ENCODE assay signal across 9 mouse cellular contexts in the genomic region with DNA sequence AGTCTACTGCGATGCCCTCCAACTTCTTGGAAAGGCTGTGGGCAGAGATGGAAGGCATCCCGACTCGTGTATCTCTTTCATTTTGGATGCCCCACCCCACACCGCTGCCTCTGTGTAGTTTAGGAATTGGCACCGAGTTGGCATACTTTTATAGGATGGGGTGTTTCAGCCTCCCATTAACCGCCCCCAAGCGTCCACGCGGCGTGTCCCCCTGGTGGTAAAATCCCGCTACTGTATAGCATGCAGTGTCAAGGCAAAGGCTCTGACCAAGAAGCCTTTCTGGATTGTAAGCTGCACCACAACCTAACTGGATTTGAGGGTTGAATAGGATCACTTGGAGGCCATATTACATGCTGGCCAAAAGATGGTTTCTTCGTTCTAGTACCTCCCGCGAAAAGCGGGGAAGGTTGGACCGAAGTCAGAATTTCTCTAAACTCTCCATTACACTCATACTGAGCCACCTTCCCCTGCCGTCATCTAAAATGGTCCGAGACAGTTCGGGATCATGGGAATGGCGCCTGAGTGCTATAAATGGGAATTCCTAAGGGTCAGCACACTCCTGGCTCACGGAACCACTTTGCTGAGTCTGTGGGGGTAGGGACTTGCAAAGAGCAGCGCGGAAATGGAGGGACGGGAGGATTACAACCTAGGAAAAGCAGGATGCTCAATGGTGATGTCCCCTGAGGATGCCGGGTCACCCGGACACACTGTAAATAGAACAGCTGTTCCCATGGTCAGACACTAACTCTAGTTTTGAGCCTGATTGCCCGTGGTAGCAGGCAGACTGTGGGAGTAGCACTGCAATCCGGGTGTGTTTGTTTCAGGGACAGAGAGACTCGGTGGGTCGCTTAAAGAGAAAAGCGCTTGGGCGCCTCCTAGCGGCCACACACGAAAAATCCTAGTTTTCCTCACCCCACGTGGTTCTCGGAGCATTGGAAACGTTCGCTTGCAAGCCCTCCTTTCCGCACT. TPM values are rescaled to one million over a fixed set of nuclear protein-coding genes. Genes with fewer than 3 reads are reported as not detected.
DNase-seq lines count a peak whose midpoint lies in the region; ATAC-seq and TF ChIP-seq lines count a peak whose summit lies in the region.
"Had no signal": no experiment of that assay in that cellular context is flagged by ENCODE, and none has a peak within 500 bp of the region (broad histone marks: within the 10 kb centered on the region; RNA-seq: fewer than 3 reads in every experiment).

No protein-coding gene starts in this region.

- peaks cover 40% of the 10 kb centered on the region for H3K27me3 ChIP-seq in embryonic facial prominence, embryonic 11.5 days (ENCODE audit: control insufficient read depth, insufficient read depth, low read length)
- peaks cover 65% of the 10 kb centered on the region for H3K27me3 ChIP-seq in heart, embryonic 11.5 days (ENCODE audit: control insufficient read depth, insufficient read depth, low read length)
- H3K27me3 ChIP-seq in kidney, embryonic 15.5 days, result peaks cover 85% of the 10 kb centered on the region
- peaks cover 61% of the 10 kb centered on the region for H3K27me3 ChIP-seq in liver, postnatal 0 days (ENCODE audit: insufficient read depth, low read length)
- H3K27me3 ChIP-seq in neural tube, embryonic 12.5 days (replicated peaks), result peaks cover 92% of the 10 kb centered on the region
- peaks cover 9% of the 10 kb centered on the region for H3K27me3 ChIP-seq in thymus, adult 2 months (ENCODE audit: control insufficient read depth, insufficient read depth, low read length)

- H3K4me3 ChIP-seq in embryonic facial prominence, embryonic 11.5 days (ENCODE audit: low read depth, low read length), result peak overlapping the region; percentile 25
- H3K4me3 ChIP-seq in heart, embryonic 11.5 days (ENCODE audit: low read depth, low read length), result peak overlapping the region; percentile 8
- H3K4me3 ChIP-seq in kidney, embryonic 15.5 days (replicated peaks), result peak overlapping the region; percentile 35
- peak overlapping the region; percentile 29 for H3K4me3 ChIP-seq in liver, postnatal 0 days (ENCODE audit: low read depth, low read length)
- H3K4me3 ChIP-seq in neural tube, embryonic 12.5 days, result peak overlapping the region; percentile 20
- H3K4me3 ChIP-seq in thymus, adult 2 months (ENCODE audit: control insufficient read depth, insufficient read depth, low read length), result peak overlapping the region; percentile 12; the same call in 1 of the 2 replicates

- H3K27ac ChIP-seq in embryonic facial prominence, embryonic 11.5 days (replicated peaks; ENCODE audit: low read depth, low read length), result no peak overlapping the region
- H3K27ac ChIP-seq in heart, embryonic 11.5 days (ENCODE audit: low read depth, low read length), result no peak overlapping the region
- H3K27ac ChIP-seq in kidney, embryonic 15.5 days, result no peak overlapping the region
- no peak overlapping the region for H3K27ac ChIP-seq in liver, postnatal 0 days (ENCODE audit: low read depth)
- no peak overlapping the region for H3K27ac ChIP-seq in neural tube, embryonic 12.5 days
- no peak overlapping the region for H3K27ac ChIP-seq in thymus, adult 2 months (ENCODE audit: control insufficient read depth, insufficient read depth, low read length)

- DNase-seq in CD4-positive, CD25-positive, alpha-beta regulatory T cell, adult 2 months (ENCODE audit: low read depth, low spot score), result peak; percentile 76
- peak; percentile 28 for DNase-seq in adrenal gland, adult 8-10 months
- peak; percentile 90 for DNase-seq in embryonic facial prominence, embryonic 11.5 days (ENCODE audit: low spot score)
- DNase-seq in liver, postnatal 0 days, result peak; percentile 64
- DNase-seq in thymus, adult 2 months, result peak; percentile 71

- no peak for TF ChIP-seq EP300 in liver, postnatal 0 days (IDR thresholded peaks at IDR 0.05; ENCODE audit: low read depth)

- H3K36me3 ChIP-seq in embryonic facial prominence, embryonic 11.5 days (replicated peaks; ENCODE audit: control insufficient read depth, insufficient read depth, low read depth, low read length), result no peaks in the 10 kb centered on the region
- H3K36me3 ChIP-seq in heart, embryonic 11.5 days (ENCODE audit: control insufficient read depth, insufficient read depth, low read length), result no peaks in the 10 kb centered on the region
- no peaks in the 10 kb centered on the region for H3K36me3 ChIP-seq in kidney, embryonic 15.5 days
- H3K36me3 ChIP-seq in liver, postnatal 0 days (replicated peaks; ENCODE audit: insufficient read depth, low read length), result no peaks in the 10 kb centered on the region
- H3K36me3 ChIP-seq in neural tube, embryonic 12.5 days, result no peaks in the 10 kb centered on the region
- no peaks in the 10 kb centered on the region for H3K36me3 ChIP-seq in thymus, adult 2 months (ENCODE audit: control insufficient read depth, insufficient read depth, low read length)

- peak; percentile 70 for TF ChIP-seq CTCF in liver, postnatal 0 days (IDR thresholded peaks at IDR 0.05; ENCODE audit: low read depth)
- TF ChIP-seq CTCF in thymus, adult 2 months (IDR thresholded peaks at IDR 0.05; ENCODE audit: borderline replicate concordance, control insufficient read depth, extremely low read depth, insufficient read depth, low read length, poor library complexity), result peak; percentile 78; the same call in 1 of the 2 replicates

- H3K4me1 ChIP-seq in embryonic facial prominence, embryonic 11.5 days (ENCODE audit: control insufficient read depth, insufficient read depth, low read length), result no peaks in the 10 kb centered on the region
- no peaks in the 10 kb centered on the region for H3K4me1 ChIP-seq in heart, embryonic 11.5 days (ENCODE audit: control insufficient read depth, insufficient read depth, low read length)
- H3K4me1 ChIP-seq in kidney, embryonic 15.5 days, result peaks cover 16% of the 10 kb centered on the region
- H3K4me1 ChIP-seq in liver, postnatal 0 days (ENCODE audit: insufficient read depth), result 0 out of 2 replicates have a peak, but pooled peaks cover 10% of the 10 kb centered on the region
- H3K4me1 ChIP-seq in neural tube, embryonic 12.5 days, result peaks cover 11% of the 10 kb centered on the region
- peaks cover 10% of the 10 kb centered on the region for H3K4me1 ChIP-seq in thymus, adult 2 months (replicated peaks; ENCODE audit: control insufficient read depth, insufficient read depth, low read length)

- peak; percentile 20; the same call in 1 of the 2 replicates for ATAC-seq in embryonic facial prominence, embryonic 11.5 days (replicated peaks; ENCODE audit: insufficient number of reproducible peaks, low FRiP score, low TSS enrichment, low read depth)
- ATAC-seq in heart, embryonic 11.5 days (replicated peaks; ENCODE audit: insufficient number of reproducible peaks, low FRiP score, low TSS enrichment), result peak; percentile 58; the same call in 1 of the 2 replicates
- ATAC-seq in kidney, embryonic 15.5 days (replicated peaks; ENCODE audit: low FRiP score), result peak; percentile 86
- peak; percentile 77 for ATAC-seq in liver, postnatal 0 days
- peak; percentile 69 for ATAC-seq in neural tube, embryonic 12.5 days (ENCODE audit: low FRiP score, low read depth)

- under 1% methylated on average over 39 of the region's 39 CpGs for WGBS in embryonic facial prominence, embryonic 11.5 days
- 1% methylated on average over 39 of the region's 39 CpGs for WGBS in heart, embryonic 11.5 days (ENCODE audit: insufficient replicate concordance)
- under 1% methylated on average over 39 of the region's 39 CpGs for WGBS in kidney, embryonic 15.5 days
- WGBS in liver, postnatal 0 days (ENCODE audit: insufficient replicate concordance), result 2% methylated on average over 39 of the region's 39 CpGs
- 2% methylated on average over 39 of the region's 39 CpGs for WGBS in neural tube, embryonic 12.5 days
- 5% methylated on average over 39 of the region's 39 CpGs for WGBS in thymus, adult 2 months

- no peaks in the 10 kb centered on the region for H3K9me3 ChIP-seq in embryonic facial prominence, embryonic 11.5 days (replicated peaks; ENCODE audit: control insufficient read depth, low read length)
- H3K9me3 ChIP-seq in heart, embryonic 11.5 days (replicated peaks; ENCODE audit: control insufficient read depth, low read length), result no peaks in the 10 kb centered on the region
- H3K9me3 ChIP-seq in kidney, embryonic 15.5 days (replicated peaks), result no peaks in the 10 kb centered on the region
- H3K9me3 ChIP-seq in liver, postnatal 0 days (ENCODE audit: low read length), result no peaks in the 10 kb centered on the region
- H3K9me3 ChIP-seq in neural tube, embryonic 12.5 days, result no peaks in the 10 kb centered on the region

- peak overlapping the region; percentile 39 for H3K4me2 ChIP-seq in embryonic facial prominence, embryonic 11.5 days (ENCODE audit: low read depth, low read length)
- H3K4me2 ChIP-seq in heart, embryonic 11.5 days, result peak overlapping the region; percentile 53
- peak overlapping the region; percentile 60 for H3K4me2 ChIP-seq in kidney, embryonic 15.5 days
- H3K4me2 ChIP-seq in liver, postnatal 0 days (ENCODE audit: low read depth, low read length), result peak overlapping the region; percentile 63
- peak overlapping the region; percentile 54 for H3K4me2 ChIP-seq in neural tube, embryonic 12.5 days (replicated peaks)

- H3K9ac ChIP-seq in embryonic facial prominence, embryonic 11.5 days (replicated peaks; ENCODE audit: low read length), result no peak overlapping the region
- no peak overlapping the region for H3K9ac ChIP-seq in heart, embryonic 11.5 days (ENCODE audit: low read depth, low read length)
- H3K9ac ChIP-seq in kidney, embryonic 15.5 days, result no peak overlapping the region
- H3K9ac ChIP-seq in liver, postnatal 0 days (replicated peaks), result no peak overlapping the region
- H3K9ac ChIP-seq in neural tube, embryonic 12.5 days, result no peak overlapping the region

- no peak for TF ChIP-seq POLR2A in thymus, adult 2 months (IDR thresholded peaks at IDR 0.05; ENCODE audit: control insufficient read depth, extremely low read depth, insufficient read depth, low read length, poor library complexity)

RNA-seq across cellular contexts. Expression of a gene that starts 15.7 kb away (rescaled TPM):
- not detected for total RNA-seq in adrenal gland, adult 8-10 months (2022)
- 2.8 and 4.2 TPM in 2 replicates for polyA plus RNA-seq in embryonic facial prominence, embryonic 11.5 days (2014; fragmentation: Nextera tagmentation; extraction: Ambion mirVana)
- polyA plus RNA-seq in heart, embryonic 11.5 days (2014; fragmentation: Nextera tagmentation; extraction: Ambion mirVana), result 0.27 TPM in 1 of 2 replicates, not detected in the other
- polyA plus RNA-seq in kidney, embryonic 15.5 days (2015; fragmentation: Nextera tagmentation; extraction: Ambion mirVana), result not detected in 2 replicates
- not detected in 2 replicates for polyA plus RNA-seq in liver, postnatal 0 days (2015; fragmentation: Nextera tagmentation; extraction: Ambion mirVana)
- polyA plus RNA-seq in neural tube, embryonic 12.5 days (2016; fragmentation: Nextera tagmentation; extraction: Ambion mirVana), result 3.7 and 4.7 TPM in 2 replicates
- polyA plus RNA-seq in thymus, adult 2 months (2012; rRNA removed), result 0.11 TPM in 1 of 2 replicates, not detected in the other
- polyA plus RNA-seq: gonadal fat pad, adult 2 months had no signal

Comparison
In these comparisons a context has a peak if more than half of its experiments do, and no peak if none do; other contexts are left out.
1. DNase-seq: peak in every context shown above with its lines; median percentile 90 in embryonic facial prominence, embryonic 11.5 days; 76 in CD4-positive, CD25-positive, alpha-beta regulatory T cell, adult 2 months; 71 in thymus, adult 2 months; 64 in liver, postnatal 0 days; 28 in adrenal gland, adult 8-10 months.
2. ATAC-seq: peak in every context shown above with its lines; median percentile 86 in kidney, embryonic 15.5 days; 77 in liver, postnatal 0 days; 69 in neural tube, embryonic 12.5 days; 58 in heart, embryonic 11.5 days; 20 in embryonic facial prominence, embryonic 11.5 days.